15 mouse cellular contexts compared by ENCODE assay signal in genomic region chr8:70602139-70602811, GRCm38 (mm10). TPM values are rescaled to one million over a fixed set of nuclear protein-coding genes. Genes with fewer than 3 reads are reported as not detected.
A peak's percentile ranks its signal among the peaks of the same experiment; 100 is the strongest.
DNase-seq lines count a peak whose midpoint lies in the region; ATAC-seq and TF ChIP-seq lines count a peak whose summit lies in the region.
"Had no signal": no experiment of that assay in that cellular context is flagged by ENCODE, and none has a peak within 500 bp of the region (broad histone marks: within the 10 kb centered on the region; RNA-seq: fewer than 3 reads in every experiment).

No protein-coding gene starts in this region.

- H3K36me3 ChIP-seq in heart, embryonic 10.5 days: peaks cover 22% of the 10 kb centered on the region
- peaks cover 18% of the 10 kb centered on the region for H3K36me3 ChIP-seq in heart, embryonic 12.5 days
- peaks cover 91% of the 10 kb centered on the region for H3K36me3 ChIP-seq in megakaryocyte, embryonic 14.5 days (replicated peaks; ENCODE audit: low read length)
- H3K36me3 ChIP-seq in limb, embryonic 12.5 days: peaks cover 45% of the 10 kb centered on the region
- peaks cover 12% of the 10 kb centered on the region; the same call in 1 of the 2 replicates for H3K36me3 ChIP-seq in thymus, adult 2 months (ENCODE audit: control insufficient read depth, insufficient read depth, low read length)

- peaks cover 11% of the 10 kb centered on the region; the same call in 1 of the 2 replicates for H3K27me3 ChIP-seq in heart, embryonic 10.5 days (ENCODE audit: insufficient read depth, poor library complexity, severe bottlenecking)
- H3K27me3 ChIP-seq in heart, embryonic 12.5 days (replicated peaks): no peaks in the 10 kb centered on the region
- H3K27me3 ChIP-seq in megakaryocyte, embryonic 14.5 days (replicated peaks): no peaks in the 10 kb centered on the region
- H3K27me3 ChIP-seq in limb, embryonic 12.5 days: no peaks in the 10 kb centered on the region; the same call in 1 of the 2 replicates
- no peaks in the 10 kb centered on the region for H3K27me3 ChIP-seq in thymus, adult 2 months (ENCODE audit: control insufficient read depth, insufficient read depth, low read length)

- ATAC-seq in heart, embryonic 12.5 days (ENCODE audit: insufficient number of reproducible peaks, low FRiP score): no peak
- no peak for ATAC-seq in megakaryocyte, adult 5-6 weeks (ENCODE audit: poor library complexity, severe bottlenecking)
- ATAC-seq in limb, embryonic 12.5 days (ENCODE audit: insufficient number of reproducible peaks, insufficient read depth, low FRiP score, low TSS enrichment, low read depth): no peak

- no peak for DNase-seq in heart, embryonic 10.5 days (ENCODE audit: low spot score)
- DNase-seq in thymus, adult 2 months: no peak
- no peak for DNase-seq in kidney, adult 8-10 months
- DNase-seq: gastrocnemius, postnatal 25 days; kidney, adult 11 months; kidney, postnatal 36 days had no signal

- no peak for TF ChIP-seq CTCF in bone marrow, adult 2 months (IDR thresholded peaks at IDR 0.05; ENCODE audit: control insufficient read depth, insufficient read depth, low read length)
- TF ChIP-seq CTCF in thymus, adult 2 months (IDR thresholded peaks at IDR 0.05; ENCODE audit: borderline replicate concordance, control insufficient read depth, extremely low read depth, insufficient read depth, low read length, poor library complexity): no peak

- H3K27ac ChIP-seq in heart, embryonic 10.5 days: peak overlapping the region; percentile 3; the same call in 1 of the 2 replicates
- no peak overlapping the region for H3K27ac ChIP-seq in heart, embryonic 12.5 days (ENCODE audit: poor library complexity, severe bottlenecking)
- no peak overlapping the region; the same call in 1 of the 2 replicates for H3K27ac ChIP-seq in bone marrow, adult 2 months (ENCODE audit: control insufficient read depth, insufficient read depth, low read depth, low read length, poor library complexity)
- peak overlapping the region; percentile 18; the same call in 1 of the 2 replicates for H3K27ac ChIP-seq in limb, embryonic 12.5 days
- H3K27ac ChIP-seq in thymus, adult 2 months (ENCODE audit: control insufficient read depth, insufficient read depth, low read length): no peak overlapping the region

- H3K4me2 ChIP-seq in heart, embryonic 12.5 days: no peak overlapping the region
- H3K4me2 ChIP-seq in limb, embryonic 12.5 days: no peak overlapping the region

- 89% methylated on average over 13 of the region's 13 CpGs for WGBS in heart, embryonic 10.5 days
- 92% methylated on average over 13 of the region's 13 CpGs for WGBS in heart, embryonic 12.5 days
- 78% methylated on average over 13 of the region's 13 CpGs for WGBS in bone marrow, adult 2 months
- WGBS in limb, embryonic 12.5 days: 94% methylated on average over 13 of the region's 13 CpGs
- 92% methylated on average over 13 of the region's 13 CpGs for WGBS in thymus, adult 2 months

- no peak overlapping the region for H3K4me3 ChIP-seq in heart, embryonic 10.5 days
- H3K4me3 ChIP-seq in heart, embryonic 12.5 days: no peak overlapping the region
- peak overlapping the region; percentile 58 for H3K4me3 ChIP-seq in megakaryocyte, embryonic 14.5 days (replicated peaks)
- no peak overlapping the region for H3K4me3 ChIP-seq in bone marrow, adult 2 months (replicated peaks; ENCODE audit: control insufficient read depth, low read depth, low read length)
- no peak overlapping the region for H3K4me3 ChIP-seq in limb, embryonic 12.5 days (replicated peaks)
- H3K4me3 ChIP-seq in thymus, adult 2 months (ENCODE audit: control insufficient read depth, insufficient read depth, low read length): no peak overlapping the region

- peaks cover 58% of the 10 kb centered on the region for H3K4me1 ChIP-seq in heart, embryonic 10.5 days
- H3K4me1 ChIP-seq in heart, embryonic 12.5 days (replicated peaks): peaks cover 61% of the 10 kb centered on the region
- H3K4me1 ChIP-seq in megakaryocyte, embryonic 14.5 days: peaks cover 84% of the 10 kb centered on the region
- H3K4me1 ChIP-seq in bone marrow, adult 2 months (ENCODE audit: control insufficient read depth, insufficient read depth, low read length): peaks cover 3% of the 10 kb centered on the region
- peaks cover 64% of the 10 kb centered on the region for H3K4me1 ChIP-seq in limb, embryonic 12.5 days (replicated peaks)
- peaks cover 22% of the 10 kb centered on the region for H3K4me1 ChIP-seq in thymus, adult 2 months (replicated peaks; ENCODE audit: control insufficient read depth, insufficient read depth, low read length)

- no peaks in the 10 kb centered on the region for H3K9me3 ChIP-seq in heart, embryonic 10.5 days
- no peaks in the 10 kb centered on the region for H3K9me3 ChIP-seq in heart, embryonic 12.5 days (replicated peaks)
- peaks cover 6% of the 10 kb centered on the region for H3K9me3 ChIP-seq in megakaryocyte, embryonic 14.5 days
- no peaks in the 10 kb centered on the region; the same call in 1 of the 2 replicates for H3K9me3 ChIP-seq in limb, embryonic 12.5 days

- H3K9ac ChIP-seq in heart, embryonic 12.5 days: no peak overlapping the region
- no peak overlapping the region for H3K9ac ChIP-seq in limb, embryonic 12.5 days (replicated peaks)

- 0 out of 2 replicates have a peak, but pooled peaks have one; percentile 20 for TF ChIP-seq POLR2A in bone marrow, adult 2 months (IDR thresholded peaks at IDR 0.05; ENCODE audit: borderline replicate concordance, control insufficient read depth, low read depth, low read length)
- TF ChIP-seq POLR2A in thymus, adult 2 months (IDR thresholded peaks at IDR 0.05; ENCODE audit: control insufficient read depth, extremely low read depth, insufficient read depth, low read length, poor library complexity): no peak

RNA-seq across cellular contexts. Expression of gene Ssbp4, which starts 6.4 kb away (rescaled TPM):
- polyA plus RNA-seq in heart, embryonic 10.5 days (2016; fragmentation: Nextera tagmentation; extraction: Ambion mirVana): 67.3 and 107 TPM in 2 replicates
- 76.0 and 78.6 TPM in 2 replicates for polyA plus RNA-seq in heart, embryonic 12.5 days (2016; fragmentation: Nextera tagmentation; extraction: Ambion mirVana)
- 1,561 and 3,509 TPM in 2 replicates for polyA plus RNA-seq in megakaryocyte, embryonic 14.5 days (2012; ENCODE audit: insufficient read depth, low replicate concordance)
- 35.7 and 38.2 TPM in 2 replicates for total RNA-seq in megakaryocyte, adult 5-6 weeks (2015)
- 61.3 and 76.1 TPM in 2 replicates for total RNA-seq in megakaryocyte, adult 5-6 weeks (2017)
- polyA plus RNA-seq in bone marrow, adult 2 months (2011; ENCODE audit: insufficient read depth, insufficient read length, low replicate concordance, missing spikeins): 45.2 and 107 TPM in 2 replicates
- polyA plus RNA-seq in limb, embryonic 12.5 days (2016; fragmentation: Nextera tagmentation; extraction: Ambion mirVana): 137 and 151 TPM in 2 replicates
- 392 and 506 TPM in 2 replicates for polyA plus RNA-seq in thymus, adult 2 months (2012; rRNA removed)

RNA-seq across cellular contexts. Expression of gene Isyna1, which starts 8.1 kb away (rescaled TPM):
- polyA plus RNA-seq in heart, embryonic 10.5 days (2016; fragmentation: Nextera tagmentation; extraction: Ambion mirVana): 192 and 214 TPM in 2 replicates
- 138 and 142 TPM in 2 replicates for polyA plus RNA-seq in heart, embryonic 12.5 days (2016; fragmentation: Nextera tagmentation; extraction: Ambion mirVana)
- polyA plus RNA-seq in megakaryocyte, embryonic 14.5 days (2012; ENCODE audit: insufficient read depth, low replicate concordance): 165 and 201 TPM in 2 replicates
- total RNA-seq in megakaryocyte, adult 5-6 weeks (2015): 11.8 and 11.9 TPM in 2 replicates
- 13.9 and 15.7 TPM in 2 replicates for total RNA-seq in megakaryocyte, adult 5-6 weeks (2017)
- polyA plus RNA-seq in bone marrow, adult 2 months (2011; ENCODE audit: insufficient read depth, insufficient read length, low replicate concordance, missing spikeins): 11.2 and 23.7 TPM in 2 replicates
- 177 and 180 TPM in 2 replicates for polyA plus RNA-seq in limb, embryonic 12.5 days (2016; fragmentation: Nextera tagmentation; extraction: Ambion mirVana)
- polyA plus RNA-seq in thymus, adult 2 months (2012; rRNA removed): 185 and 201 TPM in 2 replicates

RNA-seq across cellular contexts. Expression of gene Lrrc25, which starts 13.7 kb away (rescaled TPM):
- polyA plus RNA-seq in heart, embryonic 10.5 days (2016; fragmentation: Nextera tagmentation; extraction: Ambion mirVana): 0.15 and 1.4 TPM in 2 replicates
- 0.65 and 0.71 TPM in 2 replicates for polyA plus RNA-seq in heart, embryonic 12.5 days (2016; fragmentation: Nextera tagmentation; extraction: Ambion mirVana)
- 19.0 and 34.7 TPM in 2 replicates for polyA plus RNA-seq in megakaryocyte, embryonic 14.5 days (2012; ENCODE audit: insufficient read depth, low replicate concordance)
- 62.2 and 64.6 TPM in 2 replicates for total RNA-seq in megakaryocyte, adult 5-6 weeks (2015)
- 29.3 and 33.8 TPM in 2 replicates for total RNA-seq in megakaryocyte, adult 5-6 weeks (2017)
- polyA plus RNA-seq in bone marrow, adult 2 months (2011; ENCODE audit: insufficient read depth, insufficient read length, low replicate concordance, missing spikeins): 3.4 and 18.8 TPM in 2 replicates
- polyA plus RNA-seq in limb, embryonic 12.5 days (2016; fragmentation: Nextera tagmentation; extraction: Ambion mirVana): 0.76 and 1.2 TPM in 2 replicates
- 15.3 and 18.5 TPM in 2 replicates for polyA plus RNA-seq in thymus, adult 2 months (2012; rRNA removed)

RNA-seq across cellular contexts. Expression of gene Gdf15, which starts 30.0 kb away (rescaled TPM):
- polyA plus RNA-seq in heart, embryonic 10.5 days (2016; fragmentation: Nextera tagmentation; extraction: Ambion mirVana): 0.43 and 1.6 TPM in 2 replicates
- polyA plus RNA-seq in heart, embryonic 12.5 days (2016; fragmentation: Nextera tagmentation; extraction: Ambion mirVana): 1.0 and 1.1 TPM in 2 replicates
- 2.5 and 4.5 TPM in 2 replicates for polyA plus RNA-seq in megakaryocyte, embryonic 14.5 days (2012; ENCODE audit: insufficient read depth, low replicate concordance)
- total RNA-seq in megakaryocyte, adult 5-6 weeks (2015): not detected in 2 replicates
- total RNA-seq in megakaryocyte, adult 5-6 weeks (2017): not detected in 2 replicates
- polyA plus RNA-seq in bone marrow, adult 2 months (2011; ENCODE audit: insufficient read depth, insufficient read length, low replicate concordance, missing spikeins): 3.1 TPM in 1 of 2 replicates, not detected in the other
- polyA plus RNA-seq in limb, embryonic 12.5 days (2016; fragmentation: Nextera tagmentation; extraction: Ambion mirVana): 0.15 TPM in 1 of 2 replicates, not detected in the other
- 6.7 and 7.5 TPM in 2 replicates for polyA plus RNA-seq in thymus, adult 2 months (2012; rRNA removed)
- total RNA-seq: common myeloid progenitor, adult 5-6 weeks; layer of hippocampus, postnatal 10 days; left cerebral cortex, postnatal 14 days; megakaryocyte-erythroid progenitor cell, adult 5-6 weeks had no signal

RNA-seq across cellular contexts. Expression of gene Pgpep1, which starts 57.9 kb away (rescaled TPM):
- 38.0 and 42.0 TPM in 2 replicates for polyA plus RNA-seq in heart, embryonic 10.5 days (2016; fragmentation: Nextera tagmentation; extraction: Ambion mirVana)
- 32.1 and 35.6 TPM in 2 replicates for polyA plus RNA-seq in heart, embryonic 12.5 days (2016; fragmentation: Nextera tagmentation; extraction: Ambion mirVana)
- 10.2 and 10.5 TPM in 2 replicates for polyA plus RNA-seq in megakaryocyte, embryonic 14.5 days (2012; ENCODE audit: insufficient read depth, low replicate concordance)
- 5.7 and 6.8 TPM in 2 replicates for total RNA-seq in megakaryocyte, adult 5-6 weeks (2015)
- total RNA-seq in megakaryocyte, adult 5-6 weeks (2017): 1.5 and 4.0 TPM in 2 replicates
- 4.3 and 21.1 TPM in 2 replicates for polyA plus RNA-seq in bone marrow, adult 2 months (2011; ENCODE audit: insufficient read depth, insufficient read length, low replicate concordance, missing spikeins)
- 45.7 and 53.9 TPM in 2 replicates for polyA plus RNA-seq in limb, embryonic 12.5 days (2016; fragmentation: Nextera tagmentation; extraction: Ambion mirVana)
- polyA plus RNA-seq in thymus, adult 2 months (2012; rRNA removed): 40.7 and 41.9 TPM in 2 replicates

Comparison
In these comparisons a context has a peak if more than half of its experiments do, and no peak if none do; other contexts are left out.
1. H3K27ac ChIP-seq: peak in heart, embryonic 10.5 days (single experiment) and limb, embryonic 12.5 days (single experiment); none in heart, embryonic 12.5 days (single experiment), bone marrow, adult 2 months (single experiment) and thymus, adult 2 months (single experiment).